Mouse (Mus musculus) testis, adult 2 months (tissue): ENCODE measurements around the gene Stard9.
A peak's percentile ranks its signal among the peaks of the same experiment; 100 is the strongest.

ENCODE experiments used
- CTCF ChIP-seq: fragments of 200-500 bp; IDR thresholded peaks from 2 replicates; pipeline ENCODE4 v1.5.1; 2012; ENCODE audit warnings: low read depth, mild to moderate bottlenecking, inconsistent platforms, low read length, moderate library complexity; ENCODE audit not compliant: control insufficient read depth, insufficient read depth, insufficient replicate concordance
- POLR2A ChIP-seq: fragments of 200-500 bp; IDR thresholded peaks from 2 replicates; pipeline ENCODE4 v1.6.1; 2012; ENCODE audit warnings: low read depth, mild to moderate bottlenecking, inconsistent platforms, low read length, moderate library complexity; ENCODE audit not compliant: control insufficient read depth

GRCm38 (mm10) chr2:120619538-120619937 is 9.4 kb upstream of the Stard9 start:
- TF ChIP-seq POLR2A (no peak), CTCF (0 out of 2 replicates have a peak, but pooled peaks have one; percentile 10)
